Mouse (Mus musculus) erythroid progenitor cell, adult 5-6 weeks (primary cell): ENCODE data around the gene Pelp1. TPM values are rescaled to one million over a fixed set of nuclear protein-coding genes. Genes with fewer than 3 reads are reported as not detected.

ENCODE experiments used
- ATAC-seq: replicated peaks from 2 replicates; pipeline ENCODE4 v1.8.0; 2016; ENCODE audit warnings: moderate number of reproducible peaks, mild to moderate bottlenecking, moderate TSS enrichment, inconsistent platforms; ENCODE audit not compliant: poor library complexity, low FRiP score, severe bottlenecking
- total RNA-seq, 2 experiments: library from RNA; stranded (forward) in 1 of 2; stranded (reverse) in 1 of 2; fragments of 150-400 nt in 1 of 2; fragments of 186-747, 209-891 nt in 1 of 2; gene quantifications; 2 replicates each; pipeline versions ENCODE4 v1.2.3 to v1.2.4; 2015 to 2017; ENCODE audit warnings: low replicate concordance in 2 of 2

Gene Pelp1
- total RNA-seq (2015; ENCODE audit: low replicate concordance) (3.2 and 8.4 TPM in 2 replicates), total RNA-seq (2017; ENCODE audit: low replicate concordance) (3.1 and 3.8 TPM in 2 replicates)

DNA sequence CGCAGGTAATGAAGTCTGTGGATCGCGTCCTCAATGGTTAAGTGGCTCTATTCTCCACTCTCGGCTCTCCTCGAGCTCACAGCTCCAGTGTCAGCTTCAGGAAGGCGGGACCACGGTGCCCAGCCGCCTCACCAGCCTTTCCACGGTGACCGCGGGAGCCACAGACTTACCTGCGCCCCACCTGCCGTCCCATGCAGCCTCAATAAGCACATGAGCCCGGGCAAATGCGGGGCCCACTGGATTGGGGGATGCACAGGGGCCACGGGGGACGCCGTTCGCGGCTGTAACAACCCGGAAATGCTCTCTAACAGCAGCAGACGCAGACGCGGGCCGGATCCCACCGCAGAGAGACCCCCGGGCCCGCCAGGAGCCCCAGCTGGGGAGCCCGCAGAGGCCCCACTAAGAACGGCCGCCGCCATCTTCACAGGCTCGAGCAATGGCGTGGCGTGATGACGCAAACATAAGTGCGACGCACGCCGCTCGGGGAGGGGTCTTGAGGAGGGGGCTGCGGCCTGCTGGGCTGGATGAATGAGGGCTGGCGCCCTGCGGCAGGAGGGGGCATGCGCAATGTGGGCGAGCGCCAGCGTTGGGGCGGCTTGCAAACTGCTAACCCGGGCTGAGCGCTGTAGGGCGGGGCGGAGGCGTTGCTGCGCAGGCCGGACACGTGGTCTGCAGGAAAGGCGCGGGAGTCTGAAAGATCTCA is at the start of gene Pelp1:
Gene Pelp1, minus strand, starts transcription at position 438 of the 703 bp plus-strand sequence.
- peak; percentile 94 for ATAC-seq

DNA sequence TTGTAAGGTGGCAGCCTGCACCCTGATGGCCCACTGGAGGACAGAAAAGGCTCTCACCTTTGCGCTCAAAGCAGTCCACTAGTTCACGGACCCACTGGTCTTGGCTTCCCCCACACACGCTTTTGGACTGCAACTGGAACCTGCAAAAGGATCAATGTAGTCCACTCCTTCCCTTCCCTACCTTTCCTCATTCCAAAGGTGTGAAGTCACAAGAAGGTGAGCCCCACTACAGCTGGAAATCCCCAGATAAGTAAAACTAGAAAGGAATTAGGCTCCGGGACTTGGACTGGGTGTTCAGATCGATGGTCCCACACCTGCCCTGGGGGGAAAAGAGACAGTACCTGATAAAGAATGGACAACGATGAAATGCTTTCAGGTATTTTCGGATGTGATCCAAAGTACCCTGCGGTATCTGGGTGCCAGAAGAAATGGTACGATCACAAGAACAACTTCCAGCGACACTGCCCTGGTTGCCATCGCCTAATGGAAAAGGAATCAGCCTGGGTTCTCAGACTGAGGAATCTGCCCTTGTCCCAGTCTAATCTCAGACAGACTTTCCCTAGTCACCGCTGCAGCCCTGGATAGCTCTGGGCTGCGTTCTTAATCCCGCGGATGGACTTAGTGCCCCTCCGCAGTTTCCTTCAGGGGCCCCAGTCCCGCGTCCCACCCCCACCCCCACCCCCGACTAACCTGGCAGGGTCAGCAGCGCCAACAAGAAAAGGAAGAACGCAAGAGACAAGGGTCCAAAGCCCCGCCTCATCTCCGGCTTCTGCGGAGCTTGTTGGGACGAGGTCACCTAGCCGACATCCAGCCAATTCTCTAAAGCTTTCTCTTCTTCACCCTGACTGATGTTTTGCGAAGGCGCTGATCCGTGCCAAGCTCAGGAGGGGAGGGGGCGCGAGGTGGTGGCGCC is 49.1 kb upstream of the Pelp1 start, which contains the start of gene Zmynd15:
Gene Zmynd15, plus strand, starts transcription at position 746 of the 913 bp plus-strand sequence.
- ATAC-seq: no peak

DNA sequence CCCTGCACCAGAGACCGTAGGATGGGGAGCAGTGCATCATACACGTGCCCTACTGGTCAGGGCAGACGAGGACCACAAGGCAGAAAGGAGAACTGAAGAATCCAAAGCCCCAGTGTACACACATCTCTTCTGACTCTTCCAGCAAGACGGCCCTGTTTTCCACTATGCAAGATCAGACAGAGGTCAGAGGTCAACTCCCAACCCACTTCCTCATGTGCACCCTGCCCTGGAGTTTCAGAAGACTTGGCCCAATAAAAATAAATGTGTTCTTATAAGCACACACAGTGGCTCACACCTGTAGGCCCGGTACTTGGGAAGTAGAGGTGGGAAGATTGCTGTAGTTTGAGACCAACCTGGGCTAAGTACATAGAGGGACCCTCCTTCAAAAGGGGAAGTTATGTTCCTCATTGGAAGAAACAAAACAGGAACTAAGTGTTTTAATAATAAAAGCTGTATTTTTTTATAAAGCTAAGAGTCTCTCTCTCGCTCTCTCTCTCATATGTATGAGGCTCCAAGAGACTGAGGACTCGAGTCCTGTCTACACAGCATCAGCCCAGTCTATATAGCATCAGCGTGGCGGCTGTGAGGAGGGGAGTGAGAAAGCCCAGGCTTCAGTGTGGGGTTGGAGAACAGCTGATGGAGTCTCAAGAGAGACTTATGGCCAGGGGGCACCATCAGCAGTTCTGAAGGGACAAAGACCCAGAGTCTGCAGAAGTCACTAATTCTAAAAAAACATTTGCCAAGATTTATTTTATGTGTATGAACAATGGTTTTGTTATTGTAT is 43.6 kb upstream of the Pelp1 start:
- ATAC-seq: no peak

DNA sequence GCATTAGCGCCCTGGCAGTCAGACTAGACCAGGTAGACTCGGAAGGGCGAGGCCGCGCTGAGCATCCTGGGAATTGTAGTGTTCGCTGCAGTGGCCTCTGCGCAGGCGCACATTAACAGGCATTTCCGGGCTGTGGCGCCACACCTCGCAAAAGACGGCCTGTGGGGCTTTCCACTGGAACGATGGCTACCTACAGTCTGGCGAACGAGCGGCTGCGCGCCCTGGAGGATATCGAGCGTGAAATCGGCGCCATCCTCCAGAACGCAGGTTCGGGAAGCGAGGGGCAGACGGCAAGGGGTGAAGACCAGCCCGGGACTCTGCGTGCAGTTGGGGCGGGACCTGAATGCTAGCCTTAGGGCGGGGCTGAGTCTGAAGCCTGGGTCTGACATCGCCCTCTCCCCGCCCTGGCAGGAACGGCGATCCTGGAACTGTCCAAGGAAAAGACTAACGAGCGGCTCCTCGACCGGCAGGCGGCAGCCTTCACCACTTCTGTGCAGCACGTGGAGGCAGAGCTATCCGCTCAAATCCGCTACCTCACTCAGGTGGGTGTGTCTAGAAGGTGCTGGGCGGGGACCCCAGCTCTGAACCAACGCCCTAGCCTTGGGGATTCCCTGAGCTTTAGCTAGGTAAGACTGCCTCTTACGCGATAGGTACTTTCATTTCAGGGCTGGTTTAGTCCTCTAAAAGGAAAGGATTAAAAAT is 42.1 kb upstream of the Pelp1 start, which contains the start of gene Med11:
Gene Med11, plus strand, starts transcription at position 123 of the 702 bp plus-strand sequence.
- ATAC-seq: peak; percentile 94

DNA sequence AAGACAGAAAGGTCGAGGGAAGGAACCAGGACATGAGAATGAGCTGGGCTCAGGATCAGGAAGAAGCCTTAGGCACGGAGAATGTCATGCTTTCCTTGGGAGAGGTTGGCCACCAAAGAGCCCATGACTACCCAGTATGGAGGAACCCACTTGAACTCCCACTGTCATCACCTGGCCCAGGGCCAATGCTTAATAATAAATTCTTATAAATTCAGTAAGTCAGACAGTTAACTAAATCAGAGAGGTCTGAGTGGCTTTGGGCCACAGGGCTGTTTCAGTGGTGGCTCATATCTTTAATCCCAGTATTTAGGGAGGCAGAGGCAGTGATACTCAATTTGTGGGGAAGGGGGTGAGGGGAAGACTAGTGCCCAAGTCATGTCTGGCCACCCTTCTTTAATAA is 41.1 kb upstream of the Pelp1 start:
- no peak for ATAC-seq

DNA sequence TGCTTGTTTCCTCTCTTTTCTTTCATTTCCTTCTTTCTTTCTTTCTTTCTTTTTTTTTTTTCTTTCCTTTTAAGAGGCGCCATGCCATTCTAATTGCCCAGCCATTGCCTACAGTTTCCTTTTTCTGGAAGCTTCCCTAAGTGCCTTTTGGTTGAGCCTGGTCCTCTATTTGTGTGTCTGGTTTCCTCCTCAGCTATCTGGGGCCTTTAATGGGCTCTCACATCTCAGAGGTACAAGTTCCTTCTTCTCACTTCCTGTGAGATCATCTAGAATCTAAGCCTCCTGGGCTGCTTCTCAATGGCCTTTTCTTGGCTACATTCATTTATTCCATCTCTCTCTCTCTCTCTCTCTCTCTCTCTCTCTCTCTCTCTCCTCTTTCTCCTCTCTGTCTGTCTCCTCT is 37.5 kb upstream of the Pelp1 start:
- no peak for ATAC-seq

DNA sequence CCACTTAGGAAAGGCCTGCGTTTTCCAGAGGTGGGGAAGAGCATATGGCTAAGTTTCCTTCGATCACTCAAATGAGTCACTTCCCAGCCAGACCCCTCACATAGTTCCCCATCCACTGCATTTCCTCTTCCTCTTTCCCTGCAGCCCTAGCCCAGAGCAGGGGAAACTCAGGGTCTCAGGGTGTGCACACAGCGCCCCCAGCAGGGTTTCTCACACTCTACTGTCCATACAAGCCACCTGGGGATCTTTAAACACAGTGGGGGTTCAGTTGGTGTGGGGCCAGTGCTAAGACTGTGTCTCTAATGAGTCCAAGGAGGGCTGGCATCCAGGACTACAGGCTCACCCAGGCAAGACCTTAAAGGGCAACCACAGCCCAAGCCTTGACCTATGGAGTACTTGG is 36.9 kb upstream of the Pelp1 start:
- ATAC-seq: no peak

DNA sequence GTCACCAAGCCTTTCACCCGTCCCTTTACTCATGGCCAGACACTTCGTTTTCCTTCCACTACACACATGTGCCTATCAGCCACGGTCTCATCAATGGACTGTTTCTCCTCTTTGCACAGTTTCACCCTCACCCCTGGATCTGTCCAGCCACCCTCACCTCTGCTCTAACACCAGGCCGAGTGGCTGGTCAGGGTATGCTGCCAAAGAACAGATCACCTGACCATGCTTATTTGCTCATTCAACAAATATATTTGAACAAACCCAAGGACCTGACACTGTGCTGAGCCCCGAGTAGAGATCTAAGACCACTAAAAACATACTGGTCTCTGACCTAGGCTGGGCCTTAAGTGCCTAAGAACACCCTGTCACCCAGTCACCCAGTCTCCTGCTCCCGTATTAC is 34.8 kb upstream of the Pelp1 start:
- no peak for ATAC-seq

DNA sequence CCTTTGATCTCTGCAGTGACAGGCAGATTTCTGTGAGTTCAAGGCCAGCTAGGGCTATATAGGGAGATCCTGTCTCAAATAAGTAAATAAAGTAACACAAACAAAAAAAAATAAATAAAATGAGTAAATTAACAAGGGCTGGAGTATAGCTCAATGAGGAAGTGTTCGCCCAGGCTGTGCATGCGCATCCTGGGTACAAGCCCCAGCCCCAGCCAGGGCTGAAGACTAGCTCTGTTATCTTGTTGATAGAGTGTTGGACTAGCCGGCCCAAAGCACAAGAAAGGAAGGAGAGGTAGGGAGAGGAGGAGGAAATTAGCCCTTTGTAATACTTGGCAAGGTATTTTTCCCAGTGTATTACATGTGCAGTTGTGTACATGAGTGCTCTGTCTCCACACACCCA is 34.1 kb upstream of the Pelp1 start:
- ATAC-seq: no peak

DNA sequence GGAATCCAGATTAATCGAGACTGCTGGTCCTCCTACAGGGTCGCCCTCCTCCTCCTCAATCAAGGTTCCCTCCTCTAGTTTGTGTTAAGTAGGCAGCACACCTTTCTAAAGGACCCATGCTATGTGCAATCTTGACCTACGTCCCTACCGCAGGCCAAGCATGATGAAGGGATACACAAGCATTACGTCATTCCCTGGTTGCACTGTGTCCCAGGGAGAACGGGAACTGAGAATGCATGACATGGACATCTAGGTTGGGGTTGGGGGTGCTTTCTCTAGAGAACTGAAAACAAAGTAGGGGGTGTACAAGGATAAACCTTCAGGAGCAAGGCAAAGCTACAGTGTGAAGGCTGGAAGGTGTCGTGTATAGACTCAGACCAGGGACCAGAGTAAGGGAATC is 32.1 kb upstream of the Pelp1 start:
- no peak for ATAC-seq

DNA sequence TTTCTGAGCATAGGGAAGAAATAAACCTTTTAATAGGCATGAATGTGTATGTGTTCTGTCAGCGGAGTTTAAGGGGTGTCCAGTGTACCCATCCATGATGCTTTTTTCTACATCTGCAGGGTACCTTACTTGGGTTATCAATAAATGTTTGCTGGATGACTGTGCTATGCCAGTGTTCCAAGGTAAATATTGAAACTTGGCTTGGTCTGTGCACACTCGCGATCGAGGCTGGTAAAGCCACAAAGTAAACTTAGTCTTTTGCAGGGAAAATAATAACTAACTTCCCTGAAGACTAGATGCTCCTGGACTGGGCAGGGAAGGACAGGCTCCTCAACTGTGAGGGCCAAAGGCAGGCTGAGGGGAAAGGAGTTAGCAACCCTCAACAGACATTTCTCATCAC is 30.8 kb upstream of the Pelp1 start:
- no peak for ATAC-seq

DNA sequence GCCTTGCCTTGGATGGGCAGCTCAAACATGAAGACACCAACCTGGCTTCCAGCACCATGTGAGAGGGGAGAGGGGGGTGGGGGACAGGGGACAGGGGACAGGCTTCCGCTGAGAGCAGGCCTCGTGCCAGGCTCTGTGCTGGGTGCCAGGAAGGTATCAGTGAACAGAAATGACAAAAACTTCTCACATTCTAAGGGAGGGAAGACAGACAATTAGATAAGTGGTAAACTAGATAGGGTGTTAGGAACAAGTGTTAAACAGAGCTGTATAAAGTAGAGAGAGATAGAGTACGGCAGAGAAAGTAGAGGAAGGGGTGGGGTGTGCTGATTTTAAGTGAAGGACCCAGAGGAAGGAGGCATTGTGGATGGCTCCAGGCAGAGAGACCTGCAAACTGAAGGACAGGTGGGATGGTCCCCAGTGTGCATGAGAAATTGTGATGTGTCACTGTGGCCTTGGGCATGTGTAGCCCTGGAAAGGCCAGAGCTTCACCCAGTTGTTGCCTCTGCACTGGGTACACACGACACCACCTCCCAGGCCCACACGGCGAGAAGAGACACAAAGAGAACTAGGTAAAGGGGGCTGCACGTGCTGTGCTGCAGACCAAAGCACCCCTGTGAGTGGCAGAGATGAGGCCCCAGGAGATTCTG is 29.0 kb upstream of the Pelp1 start:
- ATAC-seq: no peak

DNA sequence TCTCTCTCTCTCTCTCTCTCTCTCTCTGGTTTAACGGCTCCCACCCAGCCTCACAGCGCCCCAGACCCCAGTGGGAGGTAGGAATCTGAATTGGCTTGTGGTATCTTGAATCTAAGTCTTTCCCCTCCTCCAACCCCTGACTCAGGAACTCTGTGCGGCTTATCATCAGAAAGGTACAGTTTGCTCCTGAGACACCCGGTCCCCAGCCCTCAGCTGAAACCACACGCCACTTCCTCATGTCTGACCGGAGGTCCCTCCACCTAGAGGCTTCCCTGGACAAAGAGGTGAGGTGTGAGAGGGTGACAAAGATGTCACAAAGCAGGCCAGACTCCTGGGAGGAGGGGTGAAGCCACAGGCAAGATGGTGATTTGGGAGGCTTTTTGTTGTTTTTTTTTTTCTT is 27.6 kb upstream of the Pelp1 start:
- ATAC-seq: no peak

DNA sequence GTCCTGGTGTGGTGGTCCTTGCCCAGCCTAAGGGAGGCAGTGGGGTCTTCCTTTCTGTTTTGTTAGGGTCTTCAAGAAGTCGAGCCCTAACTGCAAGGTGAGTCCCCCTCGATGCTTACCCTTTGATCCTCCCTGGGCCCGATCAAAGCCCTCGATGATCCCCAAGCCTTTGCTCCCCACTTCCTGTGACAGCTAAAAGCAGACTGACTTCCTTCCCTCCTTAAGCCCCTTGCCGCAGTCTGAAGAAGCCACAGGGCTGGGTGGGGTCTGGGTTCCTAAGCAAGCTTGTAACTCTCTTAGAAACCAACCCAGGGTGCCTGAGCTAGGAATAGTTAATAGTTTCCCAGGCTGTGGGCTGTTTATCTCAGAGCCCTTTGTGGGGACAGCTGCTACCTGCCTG is 25.6 kb upstream of the Pelp1 start:
- ATAC-seq: no peak

DNA sequence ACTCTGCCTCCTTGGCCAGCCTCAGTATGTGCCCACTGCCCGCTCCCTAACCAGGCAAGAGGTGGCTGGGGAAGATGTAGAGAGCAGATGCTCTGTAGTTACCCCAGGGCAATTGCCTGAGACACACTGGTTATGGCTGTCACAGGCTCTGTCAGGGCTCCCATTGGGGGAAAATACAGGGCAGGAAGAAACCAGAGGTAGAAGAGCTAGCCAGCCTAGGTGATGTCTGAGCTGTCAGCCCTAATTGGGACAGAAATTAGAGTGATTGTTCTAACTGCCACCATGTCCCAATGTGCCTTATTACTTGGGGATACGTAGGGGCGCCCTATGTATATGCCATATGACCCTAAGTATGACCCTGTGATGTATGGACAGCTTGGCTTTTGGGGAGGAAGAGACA is 24.1 kb upstream of the Pelp1 start:
- ATAC-seq: no peak

DNA sequence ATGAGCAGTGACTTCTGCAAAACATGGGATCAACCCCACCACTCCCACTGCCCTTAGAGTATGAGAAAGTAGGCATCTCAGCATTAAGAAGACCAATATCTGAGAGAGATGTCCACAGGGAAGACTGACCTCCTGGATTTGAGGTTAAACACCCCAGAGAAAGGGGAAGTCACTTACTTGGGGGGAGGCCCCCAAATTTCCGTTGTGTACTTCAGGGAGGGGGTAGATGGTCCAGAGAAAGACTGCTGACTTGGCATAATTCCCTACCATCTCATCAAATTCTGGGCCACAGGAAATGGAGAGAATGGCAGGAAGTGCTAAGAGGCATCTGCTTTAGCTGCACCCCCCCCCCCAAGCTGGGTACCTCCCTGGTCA is 23.7 kb upstream of the Pelp1 start:
- no peak for ATAC-seq

DNA sequence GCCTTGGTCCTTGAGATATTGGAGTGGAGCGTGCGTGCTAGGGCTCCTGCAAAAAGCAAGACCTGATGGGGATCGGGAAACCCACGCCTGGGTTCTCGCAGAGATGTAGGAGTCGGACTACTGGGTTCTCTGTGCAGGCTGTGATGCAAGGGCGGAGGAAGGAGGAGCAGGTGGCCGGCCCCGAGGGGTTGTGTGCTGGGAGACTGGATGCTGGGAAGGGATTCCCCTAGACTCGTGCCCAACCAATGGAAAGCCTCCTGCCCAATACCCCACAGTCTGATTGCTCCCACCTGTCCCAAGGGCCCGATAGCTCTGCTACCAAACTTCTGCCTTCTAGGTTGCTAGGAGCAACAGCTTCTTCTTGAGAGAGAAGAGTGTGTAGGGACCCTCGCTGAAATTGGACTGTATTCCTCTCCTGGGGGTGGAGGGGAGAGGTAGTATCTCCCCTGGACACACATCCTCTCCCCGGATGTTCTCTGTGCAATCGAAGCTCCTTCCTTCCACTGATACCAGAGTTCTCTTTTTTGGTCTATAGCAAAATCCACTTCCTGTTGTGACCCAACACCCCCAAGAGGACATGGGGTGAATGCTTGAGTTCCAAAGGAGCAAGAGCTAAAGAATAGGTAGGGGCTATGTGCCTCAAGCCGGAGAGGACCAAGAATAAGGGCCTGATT is 23.2 kb upstream of the Pelp1 start:
- 0 out of 2 replicates have a peak, but pooled peaks have one; percentile 15 for ATAC-seq

DNA sequence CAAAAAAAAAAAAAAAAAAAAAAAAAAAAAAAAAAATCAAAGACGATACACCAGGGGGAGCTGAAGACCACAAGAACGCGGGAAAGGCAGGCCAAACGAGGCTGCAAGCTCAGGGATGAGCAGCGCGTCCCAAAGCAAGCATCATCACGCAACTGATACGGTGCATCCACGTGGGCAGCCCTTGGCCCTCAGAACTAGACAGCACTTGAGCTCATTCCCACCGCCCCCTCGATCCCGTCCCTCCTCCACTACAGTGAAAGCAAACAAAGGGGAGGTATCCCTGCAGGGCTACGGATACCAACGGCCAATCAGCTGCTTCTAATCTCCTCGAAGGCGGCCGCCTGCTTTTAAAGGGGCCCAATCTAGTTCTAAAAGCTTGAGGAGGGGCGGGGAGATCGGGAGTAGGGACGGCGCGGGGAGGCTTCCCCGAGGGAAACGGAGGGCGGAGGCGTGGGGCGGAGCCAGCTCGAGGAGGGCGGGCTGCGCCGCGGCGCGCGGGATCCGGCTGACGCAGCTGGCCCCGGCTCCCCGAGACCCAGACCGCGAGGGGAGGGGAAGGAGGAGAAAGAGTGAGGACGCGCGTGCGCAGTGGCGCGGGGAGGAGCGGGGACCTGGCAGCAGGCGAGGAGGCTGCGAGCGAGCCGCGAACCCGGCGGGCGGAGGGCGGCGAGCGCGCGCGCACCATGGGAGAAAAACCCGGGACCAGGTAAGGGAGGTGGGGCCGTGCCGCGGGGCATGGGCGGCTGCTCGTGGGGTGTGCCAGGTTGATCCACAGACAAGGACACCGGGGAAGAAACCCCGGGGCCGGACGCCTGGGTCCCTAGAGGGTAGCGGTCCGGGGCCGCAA is 22.4 kb upstream of the Pelp1 start, which contains the start of gene Arrb2:
Gene Arrb2, plus strand, starts transcription at position 588 of the 847 bp plus-strand sequence.
- peak; percentile 93 for ATAC-seq
